Mouse (Mus musculus) limb, embryonic 11.5 days (tissue): Measurements from ENCODE around the gene Tnfaip8l1. TPM values are rescaled to one million over a fixed set of nuclear protein-coding genes. Genes with fewer than 3 reads are reported as not detected.

Experiments used
- ATAC-seq: fragments of 200-750 bp; cut with Nextera tagmentation; 2 replicates; pipeline ENCODE4 v1.8.0; 2017; ENCODE audit warnings: low read depth; ENCODE audit not compliant: insufficient number of reproducible peaks, low FRiP score, low TSS enrichment
- DNase-seq: peaks from one replicate; pipeline ENCODE4 v3.0.0-alpha.2; 2015; ENCODE audit warnings: low spot score
- H3K27ac ChIP-seq: fragments of 300-500 bp; sonication (generic); replicated peaks from 2 replicates; pipeline ENCODE4 v1.5.1; 2014; ENCODE audit warnings: low read depth, mild to moderate bottlenecking, low read length
- H3K27me3 ChIP-seq: fragments of 300-500 bp; sonication (generic); 2 replicates; pipeline ENCODE4 v1.6.1; 2014; ENCODE audit warnings: mild to moderate bottlenecking, low read length, mixed read lengths; ENCODE audit not compliant: control insufficient read depth, insufficient read depth
- H3K36me3 ChIP-seq: fragments of 300-500 bp; sonication (generic); 2 replicates; pipeline ENCODE4 v1.6.1; 2014; ENCODE audit warnings: mild to moderate bottlenecking, low read length, moderate library complexity, mixed read lengths; ENCODE audit not compliant: control insufficient read depth, insufficient read depth
- H3K4me1 ChIP-seq: fragments of 300-500 bp; sonication (generic); 2 replicates; pipeline ENCODE4 v1.6.1; 2014; ENCODE audit warnings: low read length, mixed read lengths; ENCODE audit not compliant: control insufficient read depth, insufficient read depth
- H3K4me2 ChIP-seq: fragments of 300-500 bp; sonication (generic); 2 replicates; pipeline ENCODE4 v1.6.1; 2014; ENCODE audit warnings: low read depth, mild to moderate bottlenecking, moderate library complexity; ENCODE audit not compliant: severe bottlenecking
- H3K4me3 ChIP-seq: fragments of 300-500 bp; sonication (generic); 2 replicates; pipeline ENCODE4 v1.5.1; 2014; ENCODE audit warnings: low read depth, low read length
- H3K9ac ChIP-seq: fragments of 300-500 bp; sonication (generic); 2 replicates; pipeline ENCODE4 v1.6.1; 2014; ENCODE audit warnings: mild to moderate bottlenecking, low read length
- H3K9me3 ChIP-seq: fragments of 300-500 bp; sonication (generic); 2 replicates; pipeline ENCODE4 v1.6.1; 2016; ENCODE audit warnings: low read length; ENCODE audit not compliant: control insufficient read depth
- WGBS: fragments of 180-500 bp; shearing (Covaris S2); extraction: QIAGEN DNeasy Blood & Tissue Kit; methylation state at CpG from one replicate; pipeline ENCODE4 v1.1.7; 2014; 5-methylcytosine and 5-hydroxymethylcytosine counted together
- polyA plus RNA-seq: library from polyadenylated mRNA; unstranded; fragments of >200 nt; fragmentation: Nextera tagmentation; extraction: Ambion mirVana; gene quantifications from 2 replicates; pipeline ENCODE4 v1.2.1, GENCODE M21; 2014

Tnfaip8l1 gene
- polyA plus RNA-seq, 1 experiment from 2014 or later, result 9.2 TPM

- no peak overlapping the region for H3K9ac ChIP-seq
- H3K27me3 ChIP-seq, result no peaks in the 10 kb centered on the region
- H3K9me3 ChIP-seq, result no peaks in the 10 kb centered on the region
- no peak overlapping the region for H3K4me2 ChIP-seq
- WGBS, result 81% methylated on average over 6 of the region's 6 CpGs
- no peak overlapping the region for H3K27ac ChIP-seq
- 0 out of 2 replicates have a peak, but pooled peaks cover 2% of the 10 kb centered on the region for H3K4me1 ChIP-seq
- H3K36me3 ChIP-seq, result no peaks in the 10 kb centered on the region
- no peak for ATAC-seq
- H3K4me3 ChIP-seq, result no peak overlapping the region
- no peak for DNase-seq
Measured at GRCm38 (mm10) chr17:56163523-56164102, 1.3 kb downstream of the Tnfaip8l1 start.

- H3K9me3 ChIP-seq, result no peaks in the 10 kb centered on the region
- H3K4me2 ChIP-seq, result no peak overlapping the region
- 0 out of 2 replicates have a peak, but pooled peaks cover 2% of the 10 kb centered on the region for H3K4me1 ChIP-seq
- ATAC-seq, result no peak
- no peak for DNase-seq
- H3K27ac ChIP-seq, result no peak overlapping the region
- H3K27me3 ChIP-seq, result no peaks in the 10 kb centered on the region
- no peak overlapping the region for H3K9ac ChIP-seq
- 88% methylated on average over 3 of the region's 3 CpGs for whole genome bisulfite sequencing
- H3K4me3 ChIP-seq, result no peak overlapping the region
- H3K36me3 ChIP-seq, result no peaks in the 10 kb centered on the region
Measured at GRCm38 (mm10) chr17:56164510-56164909, 2.2 kb downstream of the Tnfaip8l1 start.

GRCm38 (mm10) chr17:56165671-56166070 is 3.4 kb downstream of the Tnfaip8l1 start:
- 69% methylated on average over 11 of the region's 11 CpGs for WGBS
- Histone ChIP-seq H3K27me3 (no peaks in the 10 kb centered on the region), H3K4me1 (0 out of 2 replicates have a peak, but pooled peaks cover 2% of the 10 kb centered on the region), H3K4me2 (no peak overlapping the region), H3K9me3 (no peaks in the 10 kb centered on the region), H3K36me3 (no peaks in the 10 kb centered on the region), H3K27ac (no peak overlapping the region), H3K4me3 (no peak overlapping the region), H3K9ac (no peak overlapping the region)
- DNase-seq (no peak), ATAC-seq (no peak)

GRCm38 (mm10) chr17:56169830-56170229 is 7.6 kb downstream of the Tnfaip8l1 start:
- no peaks in the 10 kb centered on the region for H3K9me3 ChIP-seq
- H3K9ac ChIP-seq, result no peak overlapping the region
- DNase-seq (no peak), ATAC-seq (no peak)
- WGBS, result 75% methylated on average over 6 of the region's 6 CpGs
- H3K27me3 ChIP-seq, result no peaks in the 10 kb centered on the region
- H3K4me2 ChIP-seq, result no peak overlapping the region
- H3K4me1 ChIP-seq, result no peaks in the 10 kb centered on the region
- no peak overlapping the region for H3K27ac ChIP-seq
- H3K4me3 ChIP-seq, result no peak overlapping the region
- H3K36me3 ChIP-seq, result no peaks in the 10 kb centered on the region

- Histone ChIP-seq H3K27me3 (no peaks in the 10 kb centered on the region), H3K36me3 (peaks cover 2% of the 10 kb centered on the region; the same call in 1 of the 2 replicates), H3K4me1 (no peaks in the 10 kb centered on the region), H3K4me3 (no peak overlapping the region), H3K27ac (peak overlapping the region; percentile 30; the same call in 1 of the 2 replicates), H3K9ac (no peak overlapping the region), H3K4me2 (no peak overlapping the region), H3K9me3 (no peaks in the 10 kb centered on the region)
- DNase-seq (no peak), ATAC-seq (no peak)
- 80% methylated on average over 10 of the region's 10 CpGs for WGBS
Measured at GRCm38 (mm10) chr17:56170636-56171035, 8.4 kb downstream of the Tnfaip8l1 start.

GRCm38 (mm10) chr17:56171456-56171855 is 9.2 kb downstream of the Tnfaip8l1 start:
- H3K4me3 ChIP-seq, result no peak overlapping the region
- WGBS, result 88% methylated on average over 9 of the region's 9 CpGs
- no peaks in the 10 kb centered on the region for H3K27me3 ChIP-seq
- H3K4me1 ChIP-seq, result no peaks in the 10 kb centered on the region
- no peak overlapping the region for H3K4me2 ChIP-seq
- H3K9ac ChIP-seq, result no peak overlapping the region
- ATAC-seq, result no peak
- no peaks in the 10 kb centered on the region for H3K9me3 ChIP-seq
- peaks cover 2% of the 10 kb centered on the region; the same call in 1 of the 2 replicates for H3K36me3 ChIP-seq
- DNase-seq, result no peak
- no peak overlapping the region for H3K27ac ChIP-seq

GRCm38 (mm10) chr17:56171881-56172280 is 9.6 kb downstream of the Tnfaip8l1 start:
- no peaks in the 10 kb centered on the region for H3K9me3 ChIP-seq
- no peak overlapping the region for H3K4me2 ChIP-seq
- H3K27me3 ChIP-seq, result no peaks in the 10 kb centered on the region
- no peaks in the 10 kb centered on the region for H3K4me1 ChIP-seq
- ATAC-seq (no peak), DNase-seq (no peak)
- WGBS, result 89% methylated on average over 17 of the region's 17 CpGs
- H3K36me3 ChIP-seq, result peaks cover 6% of the 10 kb centered on the region; the same call in 1 of the 2 replicates
- H3K9ac ChIP-seq, result no peak overlapping the region
- H3K4me3 ChIP-seq, result no peak overlapping the region
- no peak overlapping the region for H3K27ac ChIP-seq

- no peak overlapping the region for H3K9ac ChIP-seq
- DNase-seq, result no peak
- WGBS, result 54% methylated on average over 10 of the region's 10 CpGs
- peaks cover 16% of the 10 kb centered on the region for H3K36me3 ChIP-seq
- no peaks in the 10 kb centered on the region for H3K4me1 ChIP-seq
- no peaks in the 10 kb centered on the region for H3K27me3 ChIP-seq
- ATAC-seq, result no peak
- no peak overlapping the region for H3K27ac ChIP-seq
- no peak overlapping the region for H3K4me2 ChIP-seq
- no peak overlapping the region for H3K4me3 ChIP-seq
- no peaks in the 10 kb centered on the region for H3K9me3 ChIP-seq
Measured at GRCm38 (mm10) chr17:56173401-56174046, 11.2 kb downstream of the Tnfaip8l1 start.
